Mouse (Mus musculus): ENCODE measurements around the gene Ccl1. TPM values are rescaled to one million over a fixed set of nuclear protein-coding genes. Genes with fewer than 3 reads are reported as not detected.

Gene Ccl1
- polyA plus RNA-seq (2016; fragmentation: Nextera tagmentation; extraction: Ambion mirVana), result not detected in 2 replicates

GRCm38 (mm10) chr11:82305590-82305989 is at the start of gene Ccl1:
Gene Ccl1 (minus strand): TSS chr11:82305690.
- 47% methylated on average over 4 of the region's 4 CpGs for WGBS
- ATAC-seq (ENCODE audit: insufficient number of reproducible peaks, low FRiP score), result no peak
- Histone ChIP-seq H3K4me3 (no peak within 1 kb of the TSS), H3K9ac (no peak within 1 kb of the TSS), H3K36me3 (no peaks in the 10 kb centered on the region), H3K4me2 (no peak within 1 kb of the TSS), H3K9me3 (replicated peaks) (0 out of 2 replicates have a peak, but pooled peaks cover 4% of the 10 kb centered on the region), H3K27ac (ENCODE audit: poor library complexity, severe bottlenecking) (no peak within 1 kb of the TSS), H3K4me1 (replicated peaks) (no peaks in the 10 kb centered on the region), H3K27me3 (replicated peaks) (peaks cover 26% of the 10 kb centered on the region)

- Histone ChIP-seq H3K4me1 (replicated peaks) (no peaks in the 10 kb centered on the region), H3K9me3 (replicated peaks) (no peaks in the 10 kb centered on the region), H3K4me3 (no peak overlapping the region), H3K9ac (no peak overlapping the region), H3K27me3 (replicated peaks) (no peaks in the 10 kb centered on the region; the same call in 1 of the 2 replicates), H3K36me3 (no peaks in the 10 kb centered on the region), H3K4me2 (no peak overlapping the region), H3K27ac (ENCODE audit: poor library complexity, severe bottlenecking) (no peak overlapping the region)
- 77% methylated on average over 10 of the region's 10 CpGs for WGBS
- ATAC-seq (ENCODE audit: insufficient number of reproducible peaks, low FRiP score), result no peak
Observed at GRCm38 (mm10) chr11:82351039-82351438, 45.5 kb upstream of the Ccl1 start.

- no peaks in the 10 kb centered on the region for H3K9me3 ChIP-seq (replicated peaks)
- H3K4me3 ChIP-seq, result no peak overlapping the region
- 32% methylated on average over 2 of the region's 2 CpGs for WGBS
- H3K4me2 ChIP-seq, result no peak overlapping the region; the same call in 1 of the 2 replicates
- no peaks in the 10 kb centered on the region for H3K27me3 ChIP-seq (replicated peaks)
- ATAC-seq (ENCODE audit: insufficient number of reproducible peaks, low FRiP score), result peak; percentile 18; the same call in 1 of the 2 replicates
- no peaks in the 10 kb centered on the region for H3K36me3 ChIP-seq
- 0 out of 2 replicates have a peak, but pooled peaks cover 9% of the 10 kb centered on the region for H3K4me1 ChIP-seq (replicated peaks)
- H3K9ac ChIP-seq, result no peak overlapping the region
- no peak overlapping the region for H3K27ac ChIP-seq (ENCODE audit: poor library complexity, severe bottlenecking)
Observed at GRCm38 (mm10) chr11:82340900-82341299, 35.4 kb upstream of the Ccl1 start.

- no peaks in the 10 kb centered on the region for H3K9me3 ChIP-seq (replicated peaks)
- no peak overlapping the region for H3K9ac ChIP-seq
- no peak overlapping the region for H3K4me3 ChIP-seq
- 22% methylated on average over 6 of the region's 6 CpGs for WGBS
- H3K4me1 ChIP-seq (replicated peaks), result 0 out of 2 replicates have a peak, but pooled peaks cover 9% of the 10 kb centered on the region
- H3K4me2 ChIP-seq, result peak overlapping the region; percentile 27; the same call in 1 of the 2 replicates
- peak overlapping the region; percentile 58 for H3K27ac ChIP-seq (ENCODE audit: poor library complexity, severe bottlenecking)
- no peaks in the 10 kb centered on the region for H3K27me3 ChIP-seq (replicated peaks)
- H3K36me3 ChIP-seq, result no peaks in the 10 kb centered on the region
- ATAC-seq (ENCODE audit: insufficient number of reproducible peaks, low FRiP score), result peak; percentile 63; the same call in 1 of the 2 replicates
Observed at GRCm38 (mm10) chr11:82340416-82340815, 34.9 kb upstream of the Ccl1 start.

- Histone ChIP-seq H3K27ac (ENCODE audit: poor library complexity, severe bottlenecking) (peak overlapping the region; percentile 58), H3K9me3 (replicated peaks) (no peaks in the 10 kb centered on the region), H3K4me1 (replicated peaks) (0 out of 2 replicates have a peak, but pooled peaks cover 9% of the 10 kb centered on the region), H3K36me3 (no peaks in the 10 kb centered on the region), H3K9ac (no peak overlapping the region), H3K4me2 (peak overlapping the region; percentile 27; the same call in 1 of the 2 replicates), H3K4me3 (no peak overlapping the region), H3K27me3 (replicated peaks) (no peaks in the 10 kb centered on the region)
- peak; percentile 76 for ATAC-seq (ENCODE audit: insufficient number of reproducible peaks, low FRiP score)
- 5% methylated on average over 7 of the region's 7 CpGs for WGBS
Observed at GRCm38 (mm10) chr11:82339921-82340401, 34.5 kb upstream of the Ccl1 start.

GRCm38 (mm10) chr11:82313153-82313552 is 7.7 kb upstream of the Ccl1 start:
- Histone ChIP-seq H3K4me1 (replicated peaks) (no peaks in the 10 kb centered on the region), H3K9ac (no peak overlapping the region), H3K4me2 (no peak overlapping the region), H3K27me3 (replicated peaks) (peaks cover 28% of the 10 kb centered on the region), H3K36me3 (no peaks in the 10 kb centered on the region), H3K9me3 (replicated peaks) (no peaks in the 10 kb centered on the region), H3K4me3 (no peak overlapping the region), H3K27ac (ENCODE audit: poor library complexity, severe bottlenecking) (no peak overlapping the region)
- ATAC-seq (ENCODE audit: insufficient number of reproducible peaks, low FRiP score), result no peak
- WGBS, result 39% methylated on average over 7 of the region's 7 CpGs

- no peak for ATAC-seq (ENCODE audit: insufficient number of reproducible peaks, low FRiP score)
- Histone ChIP-seq H3K27me3 (replicated peaks) (peaks cover 28% of the 10 kb centered on the region), H3K9me3 (replicated peaks) (no peaks in the 10 kb centered on the region), H3K36me3 (no peaks in the 10 kb centered on the region), H3K4me2 (no peak overlapping the region), H3K4me1 (replicated peaks) (no peaks in the 10 kb centered on the region), H3K4me3 (no peak overlapping the region), H3K27ac (ENCODE audit: poor library complexity, severe bottlenecking) (no peak overlapping the region), H3K9ac (no peak overlapping the region)
- WGBS, result 22% methylated on average over 11 of the region's 12 CpGs
Observed at GRCm38 (mm10) chr11:82310336-82311045, 5.0 kb upstream of the Ccl1 start.

- no peak for ATAC-seq (ENCODE audit: insufficient number of reproducible peaks, low FRiP score)
- H3K4me3 ChIP-seq, result no peak overlapping the region
- no peak overlapping the region for H3K27ac ChIP-seq (ENCODE audit: poor library complexity, severe bottlenecking)
- no peaks in the 10 kb centered on the region for H3K4me1 ChIP-seq (replicated peaks)
- no peak overlapping the region for H3K4me2 ChIP-seq
- no peaks in the 10 kb centered on the region for H3K27me3 ChIP-seq (replicated peaks)
- H3K36me3 ChIP-seq, result no peaks in the 10 kb centered on the region
- WGBS, result 76% methylated on average over 4 of the region's 4 CpGs
- no peak overlapping the region for H3K9ac ChIP-seq
- H3K9me3 ChIP-seq (replicated peaks), result 0 out of 2 replicates have a peak, but pooled peaks cover 5% of the 10 kb centered on the region
Observed at GRCm38 (mm10) chr11:82297895-82298294, 7.6 kb downstream of the Ccl1 start.

GRCm38 (mm10) chr11:82290841-82291240 is 14.6 kb downstream of the Ccl1 start:
- Histone ChIP-seq H3K27ac (ENCODE audit: poor library complexity, severe bottlenecking) (no peak overlapping the region), H3K36me3 (no peaks in the 10 kb centered on the region), H3K4me2 (no peak overlapping the region), H3K4me3 (no peak overlapping the region), H3K9me3 (replicated peaks) (0 out of 2 replicates have a peak, but pooled peaks cover 4% of the 10 kb centered on the region), H3K9ac (no peak overlapping the region), H3K4me1 (replicated peaks) (no peaks in the 10 kb centered on the region), H3K27me3 (replicated peaks) (no peaks in the 10 kb centered on the region)
- no peak for ATAC-seq (ENCODE audit: insufficient number of reproducible peaks, low FRiP score)

GRCm38 (mm10) chr11:82274149-82274812 is 31.2 kb downstream of the Ccl1 start:
- H3K4me1 ChIP-seq (replicated peaks), result no peaks in the 10 kb centered on the region
- ATAC-seq (ENCODE audit: insufficient number of reproducible peaks, low FRiP score), result no peak
- 0 out of 2 replicates have a peak, but pooled peaks cover 11% of the 10 kb centered on the region for H3K27me3 ChIP-seq (replicated peaks)
- 64% methylated on average over 8 of the region's 8 CpGs for WGBS
- no peak overlapping the region for H3K4me3 ChIP-seq
- H3K9me3 ChIP-seq (replicated peaks), result no peaks in the 10 kb centered on the region
- H3K4me2 ChIP-seq, result no peak overlapping the region
- H3K9ac ChIP-seq, result no peak overlapping the region
- no peak overlapping the region for H3K27ac ChIP-seq (ENCODE audit: poor library complexity, severe bottlenecking)
- H3K36me3 ChIP-seq, result no peaks in the 10 kb centered on the region

GRCm38 (mm10) chr11:82259131-82259530 is 46.4 kb downstream of the Ccl1 start:
- Histone ChIP-seq H3K4me1 (replicated peaks) (0 out of 2 replicates have a peak, but pooled peaks cover 2% of the 10 kb centered on the region), H3K27ac (ENCODE audit: poor library complexity, severe bottlenecking) (no peak overlapping the region), H3K36me3 (no peaks in the 10 kb centered on the region), H3K9me3 (replicated peaks) (no peaks in the 10 kb centered on the region), H3K27me3 (replicated peaks) (peaks cover 25% of the 10 kb centered on the region), H3K9ac (no peak overlapping the region), H3K4me3 (no peak overlapping the region), H3K4me2 (no peak overlapping the region)
- no peak for ATAC-seq (ENCODE audit: insufficient number of reproducible peaks, low FRiP score)
- 40% methylated on average over 4 of the region's 4 CpGs for WGBS
